Mouse (Mus musculus) lung, adult 2 months (tissue): ENCODE measurements at regions not wholly inside any gene's neighbourhood (a gene's known extent, or its start where the extent isn't known, plus 50 kb on each side); places are given as distances from the start of the nearest gene placed in this dataset.

ENCODE experiments used
- CTCF ChIP-seq: fragments of 200-500 bp; IDR thresholded peaks from 2 replicates; pipeline ENCODE4 v1.5.1; 2011; ENCODE audit warnings: mild to moderate bottlenecking, low read length, control low read depth; ENCODE audit not compliant: insufficient read depth
- POLR2A ChIP-seq: fragments of 200-500 bp; IDR thresholded peaks from 2 replicates; pipeline ENCODE4 v1.6.1; 2011; ENCODE audit warnings: low read depth, mild to moderate bottlenecking, control low read depth, low read length, borderline replicate concordance; ENCODE audit errors: extremely low read depth

GRCm38 (mm10) chr2:147688742-147689141 is 327.0 kb downstream of the Pax1 start:
- TF ChIP-seq CTCF (0 out of 2 replicates have a peak, but pooled peaks have one; percentile 17), POLR2A (no peak)
